Mouse (Mus musculus): ENCODE data around the gene Phactr4. TPM values are rescaled to one million over a fixed set of nuclear protein-coding genes. Genes with fewer than 3 reads are reported as not detected.

Gene Phactr4
- polyA plus RNA-seq, 1 experiment from 2014 or later = 17.4 TPM

GRCm38 (mm10) chr4:132355403-132355802 lies 66.9 kb downstream of the Phactr4 start:
- Histone ChIP-seq H3K27me3 (replicated peaks) (no peaks in the 10 kb centered on the region), H3K4me1 (replicated peaks) (peaks cover 10% of the 10 kb centered on the region), H3K9ac (no peak overlapping the region), H3K4me2 (replicated peaks) (no peak overlapping the region), H3K27ac (no peak overlapping the region), H3K36me3 (peaks cover 22% of the 10 kb centered on the region), H3K4me3 (replicated peaks) (no peak overlapping the region), H3K9me3 (no peaks in the 10 kb centered on the region)
- WGBS = 80% methylated on average over 3 of the region's 3 CpGs
- ATAC-seq = no peak

GRCm38 (mm10) chr4:132354571-132354970 lies 67.7 kb downstream of the Phactr4 start:
- Histone ChIP-seq H3K27ac (no peak overlapping the region), H3K27me3 (replicated peaks) (no peaks in the 10 kb centered on the region), H3K4me1 (replicated peaks) (peaks cover 10% of the 10 kb centered on the region), H3K9ac (no peak overlapping the region), H3K4me2 (replicated peaks) (no peak overlapping the region), H3K36me3 (peaks cover 16% of the 10 kb centered on the region), H3K4me3 (replicated peaks) (no peak overlapping the region), H3K9me3 (no peaks in the 10 kb centered on the region)
- ATAC-seq = no peak
- 91% methylated on average over 4 of the region's 4 CpGs for WGBS

- Histone ChIP-seq H3K4me2 (replicated peaks) (peak within 1 kb of the TSS; percentile 62), H3K27me3 (replicated peaks) (no peaks in the 10 kb centered on the region), H3K4me1 (replicated peaks) (peaks cover 10% of the 10 kb centered on the region), H3K4me3 (replicated peaks) (peak within 1 kb of the TSS; percentile 70), H3K9ac (peak within 1 kb of the TSS; percentile 89), H3K9me3 (no peaks in the 10 kb centered on the region), H3K27ac (peak within 1 kb of the TSS; percentile 95), H3K36me3 (peaks cover 16% of the 10 kb centered on the region)
- WGBS = under 1% methylated on average over 31 of the region's 31 CpGs
- peak; percentile 93 for ATAC-seq
These were observed 68.8 kb downstream of the Phactr4 start, which contains the start of gene Rcc1 for GRCm38 (mm10) chr4:132353481-132353885. TSS of gene Rcc1 (minus strand) at chr4:132353605.

- Histone ChIP-seq H3K9me3 (no peaks in the 10 kb centered on the region), H3K4me2 (replicated peaks) (peak overlapping the region; percentile 62), H3K27me3 (replicated peaks) (no peaks in the 10 kb centered on the region), H3K27ac (peak overlapping the region; percentile 95), H3K4me3 (replicated peaks) (peak overlapping the region; percentile 70), H3K9ac (peak overlapping the region; percentile 89), H3K36me3 (peaks cover 10% of the 10 kb centered on the region), H3K4me1 (replicated peaks) (peaks cover 10% of the 10 kb centered on the region)
- ATAC-seq = no peak
- WGBS = under 1% methylated on average over 14 of the region's 14 CpGs
These were observed 69.5 kb downstream of the Phactr4 start for GRCm38 (mm10) chr4:132352739-132353138.

- WGBS = 17% methylated on average over 1 of the region's 1 CpGs
- H3K9ac ChIP-seq = 0 out of 2 replicates have a peak overlapping the region, but pooled peaks have one; percentile 10
- peak overlapping the region; percentile 23; the same call in 1 of the 2 replicates for H3K27ac ChIP-seq
- H3K36me3 ChIP-seq = peaks cover 3% of the 10 kb centered on the region
- H3K9me3 ChIP-seq = no peaks in the 10 kb centered on the region
- H3K4me3 ChIP-seq (replicated peaks) = peak overlapping the region; percentile 70
- H3K4me2 ChIP-seq (replicated peaks) = peak overlapping the region; percentile 62
- no peaks in the 10 kb centered on the region for H3K27me3 ChIP-seq (replicated peaks)
- peaks cover 10% of the 10 kb centered on the region for H3K4me1 ChIP-seq (replicated peaks)
- no peak for ATAC-seq
These were observed 70.9 kb downstream of the Phactr4 start for GRCm38 (mm10) chr4:132351401-132351800.

- Histone ChIP-seq H3K36me3 (peaks cover 3% of the 10 kb centered on the region), H3K9me3 (no peaks in the 10 kb centered on the region), H3K27ac (peak overlapping the region; percentile 23; the same call in 1 of the 2 replicates), H3K9ac (no peak overlapping the region), H3K27me3 (replicated peaks) (no peaks in the 10 kb centered on the region), H3K4me3 (replicated peaks) (0 out of 2 replicates have a peak overlapping the region, but pooled peaks have one; percentile 70), H3K4me1 (replicated peaks) (peaks cover 10% of the 10 kb centered on the region), H3K4me2 (replicated peaks) (peak overlapping the region; percentile 62; the same call in 1 of the 2 replicates)
- WGBS = 72% methylated on average over 3 of the region's 3 CpGs
- ATAC-seq = no peak
These were observed 71.4 kb downstream of the Phactr4 start for GRCm38 (mm10) chr4:132350854-132351253.

GRCm38 (mm10) chr4:132350123-132350740 lies 72.1 kb downstream of the Phactr4 start:
- 49% methylated on average over 2 of the region's 2 CpGs for WGBS
- Histone ChIP-seq H3K4me1 (replicated peaks) (peaks cover 10% of the 10 kb centered on the region), H3K4me3 (replicated peaks) (no peak overlapping the region), H3K9ac (no peak overlapping the region), H3K36me3 (peaks cover 3% of the 10 kb centered on the region), H3K9me3 (no peaks in the 10 kb centered on the region), H3K27me3 (replicated peaks) (no peaks in the 10 kb centered on the region), H3K4me2 (replicated peaks) (no peak overlapping the region), H3K27ac (no peak overlapping the region)
- ATAC-seq = no peak

- Histone ChIP-seq H3K9ac (no peak overlapping the region), H3K4me2 (replicated peaks) (no peak overlapping the region), H3K9me3 (no peaks in the 10 kb centered on the region), H3K27me3 (replicated peaks) (no peaks in the 10 kb centered on the region), H3K27ac (no peak overlapping the region), H3K4me3 (replicated peaks) (no peak overlapping the region), H3K36me3 (peaks cover 3% of the 10 kb centered on the region), H3K4me1 (replicated peaks) (peaks cover 12% of the 10 kb centered on the region)
- 63% methylated on average over 3 of the region's 3 CpGs for WGBS
- ATAC-seq = no peak
These were observed 72.7 kb downstream of the Phactr4 start for GRCm38 (mm10) chr4:132349495-132350122.

GRCm38 (mm10) chr4:132346661-132347060 lies 75.6 kb downstream of the Phactr4 start:
- H3K9me3 ChIP-seq = no peaks in the 10 kb centered on the region
- H3K4me2 ChIP-seq (replicated peaks) = no peak overlapping the region
- no peak overlapping the region for H3K4me3 ChIP-seq (replicated peaks)
- H3K27ac ChIP-seq = peak overlapping the region; percentile 67
- WGBS = 56% methylated on average over 3 of the region's 3 CpGs
- H3K36me3 ChIP-seq = peaks cover 3% of the 10 kb centered on the region
- H3K27me3 ChIP-seq (replicated peaks) = no peaks in the 10 kb centered on the region
- peaks cover 29% of the 10 kb centered on the region for H3K4me1 ChIP-seq (replicated peaks)
- ATAC-seq = no peak
- no peak overlapping the region for H3K9ac ChIP-seq

GRCm38 (mm10) chr4:132346261-132346660 lies 76.0 kb downstream of the Phactr4 start:
- peak; percentile 50 for ATAC-seq

GRCm38 (mm10) chr4:132345843-132346212 lies 76.5 kb downstream of the Phactr4 start:
- Histone ChIP-seq H3K36me3 (no peaks in the 10 kb centered on the region; the same call in 1 of the 2 replicates), H3K4me2 (replicated peaks) (0 out of 2 replicates have a peak overlapping the region, but pooled peaks have one; percentile 1), H3K4me3 (replicated peaks) (peak overlapping the region; percentile 81), H3K27ac (peak overlapping the region; percentile 67), H3K9me3 (no peaks in the 10 kb centered on the region), H3K9ac (no peak overlapping the region), H3K27me3 (replicated peaks) (no peaks in the 10 kb centered on the region), H3K4me1 (replicated peaks) (peaks cover 22% of the 10 kb centered on the region)
- WGBS = 43% methylated on average over 5 of the region's 5 CpGs
- ATAC-seq = peak; percentile 2; the same call in 1 of the 2 replicates

More at GRCm38 (mm10) chr4:132346261-132346660, 76.0 kb downstream of the Phactr4 start:
- Histone ChIP-seq H3K27me3 (replicated peaks) (no peaks in the 10 kb centered on the region), H3K27ac (peak overlapping the region; percentile 67), H3K4me2 (replicated peaks) (0 out of 2 replicates have a peak overlapping the region, but pooled peaks have one; percentile 1), H3K36me3 (peaks cover 3% of the 10 kb centered on the region), H3K4me1 (replicated peaks) (peaks cover 25% of the 10 kb centered on the region), H3K9me3 (no peaks in the 10 kb centered on the region), H3K4me3 (replicated peaks) (no peak overlapping the region), H3K9ac (no peak overlapping the region)
- WGBS = 64% methylated on average over 4 of the region's 4 CpGs

- no peaks in the 10 kb centered on the region for H3K27me3 ChIP-seq (replicated peaks)
- ATAC-seq = peak; percentile 88
These were observed 77.0 kb downstream of the Phactr4 start for GRCm38 (mm10) chr4:132345135-132345842.

More at GRCm38 (mm10) chr4:132345135-132345842, 77.0 kb downstream of the Phactr4 start:
- H3K27ac ChIP-seq = peak overlapping the region; percentile 67
- no peaks in the 10 kb centered on the region; the same call in 1 of the 2 replicates for H3K36me3 ChIP-seq
- peak overlapping the region; percentile 81 for H3K4me3 ChIP-seq (replicated peaks)
- under 1% methylated on average over 83 of the region's 83 CpGs for WGBS
- peak overlapping the region; percentile 86 for H3K4me2 ChIP-seq (replicated peaks)
- H3K9ac ChIP-seq = peak overlapping the region; percentile 87
- peaks cover 22% of the 10 kb centered on the region for H3K4me1 ChIP-seq (replicated peaks)
- no peaks in the 10 kb centered on the region for H3K9me3 ChIP-seq

Data from intestine, embryonic 15.5 days (tissue).